Mouse (Mus musculus) forebrain, postnatal 0 days (tissue): ENCODE data around the gene Dusp15. TPM values are rescaled to one million over a fixed set of nuclear protein-coding genes. Genes with fewer than 3 reads are reported as not detected.

Experiments
- ATAC-seq: fragments of 200-750 bp; cut with Nextera tagmentation; 2 replicates; pipeline ENCODE4 v1.8.0; 2017; ENCODE audit warnings: mild to moderate bottlenecking, moderate library complexity
- DNase-seq: peaks from one replicate; pipeline ENCODE4 v3.0.0-alpha.2; 2015
- H3K27ac ChIP-seq: fragments of 300-500 bp; sonication (generic); 2 replicates; pipeline ENCODE4 v1.5.1; 2014; ENCODE audit warnings: low read depth, mild to moderate bottlenecking, antibody characterized with exemption, low read length, moderate library complexity, mixed read lengths
- H3K27me3 ChIP-seq: fragments of 300-500 bp; sonication (generic); 2 replicates; pipeline ENCODE4 v1.6.1; 2014; ENCODE audit warnings: mild to moderate bottlenecking, low read length, mixed read lengths; ENCODE audit not compliant: insufficient read depth
- H3K36me3 ChIP-seq: fragments of 300-500 bp; sonication (generic); 2 replicates; pipeline ENCODE4 v1.6.1; 2014; ENCODE audit warnings: mild to moderate bottlenecking, moderate library complexity; ENCODE audit not compliant: insufficient read depth
- H3K4me1 ChIP-seq: fragments of 300-500 bp; sonication (generic); 2 replicates; pipeline ENCODE4 v1.6.1; 2014; ENCODE audit warnings: antibody characterized with exemption; ENCODE audit not compliant: insufficient read depth
- H3K4me2 ChIP-seq: fragments of 300-500 bp; sonication (generic); 2 replicates; pipeline ENCODE4 v1.6.1; 2014; ENCODE audit warnings: low read depth, mild to moderate bottlenecking, moderate library complexity
- H3K4me3 ChIP-seq: fragments of 300-500 bp; sonication (generic); 2 replicates; pipeline ENCODE4 v1.5.1; 2014; ENCODE audit warnings: low read depth, low read length, mixed read lengths
- H3K9ac ChIP-seq: fragments of 300-500 bp; sonication (generic); 2 replicates; pipeline ENCODE4 v1.6.1; 2014; ENCODE audit warnings: mild to moderate bottlenecking
- H3K9me3 ChIP-seq: fragments of 300-500 bp; sonication (generic); 2 replicates; pipeline ENCODE4 v1.6.1; 2016; ENCODE audit warnings: low read length
- CTCF ChIP-seq: sonication (generic); IDR thresholded peaks from 2 replicates; pipeline ENCODE4 v1.5.1; 2016; ENCODE audit warnings: antibody characterized with exemption, control low read depth, low read depth
- WGBS: fragments of 180-500 bp; shearing (Covaris S2); extraction: QIAGEN DNeasy Blood & Tissue Kit; methylation state at CpG from one replicate; pipeline ENCODE4 v1.1.7; 2014; 5-methylcytosine and 5-hydroxymethylcytosine counted together
- polyA plus RNA-seq: library from polyadenylated mRNA; unstranded; fragments of >200 nt; fragmentation: Nextera tagmentation; extraction: Ambion mirVana; gene quantifications from 2 replicates; pipeline ENCODE4 v1.2.1, GENCODE M21; 2015
- total RNA-seq: library from RNA; depleted of rRNA; stranded (reverse); fragments of >200 nt; gene quantifications from 2 replicates; pipeline ENCODE4 v1.2.3, GENCODE M21; 2014

Dusp15 gene
- total and polyA plus RNA-seq, 2 experiments from 2014 or later, result 14.8 to 25.0 TPM

DNA sequence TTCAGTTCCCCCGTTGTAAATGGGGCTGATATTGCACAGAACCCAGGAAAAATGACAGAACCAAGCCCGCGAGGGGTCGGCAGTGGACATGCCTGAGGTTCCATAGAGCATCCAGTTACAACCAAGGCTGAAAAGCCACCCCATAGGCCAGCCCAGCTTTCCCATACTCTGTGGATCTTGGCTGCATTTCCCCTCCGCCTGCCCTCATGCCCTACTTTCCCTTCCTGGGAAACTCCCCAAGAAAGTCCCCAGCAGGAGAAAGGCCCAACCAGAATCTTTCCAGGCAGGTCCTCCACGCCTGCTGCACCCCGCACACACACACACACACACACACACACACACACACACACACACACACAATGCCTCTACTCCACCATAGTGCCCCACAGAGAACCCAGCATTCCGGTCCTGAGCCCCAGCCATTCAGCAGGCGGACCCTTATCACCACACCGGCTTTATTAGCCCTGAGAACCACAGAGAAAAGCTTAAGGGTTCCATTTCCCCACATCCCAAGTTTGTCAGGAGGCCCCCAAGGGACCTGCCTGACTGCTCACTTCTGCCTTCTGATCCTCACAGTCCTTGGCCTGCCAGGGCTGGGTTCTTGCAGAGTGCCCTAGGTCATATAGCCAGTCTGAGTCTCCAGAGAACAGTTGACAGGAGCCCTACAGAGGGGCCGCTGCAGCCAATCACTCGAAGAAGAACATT lies 19.9 kb downstream of the Dusp15 start:
- no peak overlapping the region for H3K4me3 ChIP-seq
- H3K27ac ChIP-seq, result no peak overlapping the region
- H3K4me1 ChIP-seq, result no peaks in the 10 kb centered on the region
- DNase-seq (no peak), ATAC-seq (peak; percentile 25; the same call in 1 of the 2 replicates)
- no peak overlapping the region for H3K9ac ChIP-seq
- WGBS, result 73% methylated on average over 12 of the region's 12 CpGs
- no peaks in the 10 kb centered on the region for H3K9me3 ChIP-seq
- no peaks in the 10 kb centered on the region for H3K27me3 ChIP-seq
- no peak for TF ChIP-seq CTCF
- H3K36me3 ChIP-seq, result no peaks in the 10 kb centered on the region
- H3K4me2 ChIP-seq, result no peak overlapping the region

- no peak for ATAC-seq
- Histone ChIP-seq H3K4me3 (no peak overlapping the region), H3K27me3 (no peaks in the 10 kb centered on the region), H3K36me3 (no peaks in the 10 kb centered on the region), H3K4me2 (no peak overlapping the region), H3K9ac (no peak overlapping the region), H3K9me3 (no peaks in the 10 kb centered on the region), H3K27ac (0 out of 2 replicates have a peak overlapping the region, but pooled peaks have one; percentile 9), H3K4me1 (no peaks in the 10 kb centered on the region)
- 38% methylated on average over 2 of the region's 2 CpGs for WGBS
- no peak for DNase-seq
- no peak for TF ChIP-seq CTCF
Observed at GRCm38 (mm10) chr2:152930276-152930675, 21.2 kb downstream of the Dusp15 start.

DNA sequence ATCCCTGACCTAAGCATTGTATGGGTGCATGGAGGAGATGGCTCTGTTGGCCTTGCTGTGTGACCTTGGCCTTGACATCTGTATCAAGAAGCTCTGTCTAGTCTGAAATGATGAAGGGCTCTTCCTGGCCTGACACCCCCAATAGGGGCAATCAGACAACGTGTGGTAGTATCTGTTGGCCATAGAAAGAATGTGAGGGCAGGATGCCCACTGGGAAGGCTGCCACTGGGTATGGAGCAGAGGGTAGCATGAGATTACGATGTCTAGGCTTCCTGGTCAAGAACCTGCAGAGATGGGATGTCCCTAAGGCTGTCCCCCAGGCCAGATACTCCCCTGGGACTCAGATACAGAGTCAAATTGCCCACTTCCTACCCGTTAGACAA lies 22.5 kb downstream of the Dusp15 start:
- Histone ChIP-seq H3K9me3 (no peaks in the 10 kb centered on the region), H3K4me1 (no peaks in the 10 kb centered on the region), H3K4me2 (no peak overlapping the region), H3K36me3 (no peaks in the 10 kb centered on the region), H3K4me3 (no peak overlapping the region), H3K9ac (no peak overlapping the region), H3K27ac (no peak overlapping the region), H3K27me3 (no peaks in the 10 kb centered on the region)
- DNase-seq, result no peak
- WGBS, result 58% methylated on average over 3 of the region's 3 CpGs
- TF ChIP-seq CTCF, result no peak
- ATAC-seq, result no peak

DNA sequence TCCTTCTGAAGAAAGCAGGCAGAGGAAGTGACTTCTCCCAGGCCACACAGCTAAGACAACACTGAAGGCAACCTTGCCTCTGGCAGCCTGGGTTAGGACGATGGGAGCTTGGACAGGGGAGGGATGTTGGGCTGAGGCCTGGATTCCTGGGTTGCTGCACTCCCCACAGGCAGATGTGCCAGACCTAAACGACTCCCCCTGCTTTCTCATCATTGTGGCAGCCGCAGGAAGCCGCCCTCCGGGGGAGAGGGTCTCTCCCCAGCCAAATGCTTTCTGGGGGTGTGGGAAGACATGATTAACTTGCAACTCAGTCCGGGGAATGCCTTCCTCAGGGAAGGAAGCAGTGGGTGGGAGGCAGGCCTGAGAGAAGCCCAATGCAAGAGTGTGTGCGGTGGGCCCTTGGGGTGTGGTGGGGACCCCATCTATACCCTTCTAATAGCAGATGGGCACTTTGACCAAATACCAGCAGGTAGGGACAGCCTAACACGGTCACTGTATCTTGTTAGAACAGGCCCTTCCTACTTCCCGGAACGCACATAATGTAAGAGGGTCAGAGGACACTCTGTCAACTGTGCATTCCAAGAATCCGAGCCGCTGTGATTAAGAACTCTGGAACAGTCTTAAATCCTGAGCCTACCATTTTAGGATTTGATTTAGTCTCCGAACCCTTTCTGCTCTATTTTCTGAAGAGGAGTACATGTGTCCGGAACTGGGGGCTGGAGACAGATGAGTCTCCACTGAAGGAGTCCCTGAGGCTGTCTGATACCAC lies 23.1 kb downstream of the Dusp15 start:
- ATAC-seq, result no peak

DNA sequence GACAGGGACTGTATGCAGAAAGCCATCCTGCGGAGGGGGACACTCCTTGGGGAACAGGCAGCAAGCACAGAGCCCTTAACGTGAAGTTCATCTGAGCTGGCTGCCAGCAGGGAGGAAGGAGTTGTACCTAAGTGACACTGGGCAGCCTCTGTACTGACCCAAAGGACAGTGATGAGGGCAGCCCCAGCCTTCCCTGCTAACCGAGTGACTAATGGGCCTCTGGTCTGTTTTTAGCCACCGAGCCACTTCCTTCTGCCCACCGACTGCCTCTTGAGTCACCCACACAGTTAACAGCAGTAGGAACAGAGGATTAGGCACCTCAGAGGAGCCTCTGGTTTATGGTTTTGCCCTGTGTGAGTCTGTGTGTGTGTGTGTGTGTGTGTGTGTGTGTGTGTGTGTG lies 24.1 kb downstream of the Dusp15 start:
- H3K4me1 ChIP-seq, result no peaks in the 10 kb centered on the region
- WGBS, result 84% methylated on average over 5 of the region's 5 CpGs
- ATAC-seq (no peak), DNase-seq (no peak)
- H3K9me3 ChIP-seq, result no peaks in the 10 kb centered on the region
- H3K27ac ChIP-seq, result no peak overlapping the region
- no peak overlapping the region for H3K4me3 ChIP-seq
- no peak overlapping the region for H3K9ac ChIP-seq
- TF ChIP-seq CTCF, result no peak
- no peaks in the 10 kb centered on the region for H3K36me3 ChIP-seq
- no peak overlapping the region for H3K4me2 ChIP-seq
- H3K27me3 ChIP-seq, result no peaks in the 10 kb centered on the region

More for the DNA sequence above, 23.1 kb downstream of the Dusp15 start:
- DNase-seq, result no peak
- TF ChIP-seq CTCF, result no peak
- Histone ChIP-seq H3K27ac (no peak overlapping the region), H3K4me1 (no peaks in the 10 kb centered on the region), H3K4me3 (no peak overlapping the region), H3K9ac (no peak overlapping the region), H3K27me3 (no peaks in the 10 kb centered on the region), H3K36me3 (no peaks in the 10 kb centered on the region), H3K4me2 (no peak overlapping the region), H3K9me3 (no peaks in the 10 kb centered on the region)
- WGBS, result 57% methylated on average over 14 of the region's 14 CpGs

GRCm38 (mm10) chr2:152926896-152927295 lies 24.6 kb downstream of the Dusp15 start:
- no peak for ATAC-seq
- no peak for TF ChIP-seq CTCF
- Histone ChIP-seq H3K27ac (no peak overlapping the region), H3K9ac (no peak overlapping the region), H3K4me2 (no peak overlapping the region), H3K4me1 (no peaks in the 10 kb centered on the region), H3K9me3 (no peaks in the 10 kb centered on the region), H3K4me3 (no peak overlapping the region), H3K27me3 (no peaks in the 10 kb centered on the region), H3K36me3 (no peaks in the 10 kb centered on the region)
- DNase-seq, result no peak
- 79% methylated on average over 9 of the region's 9 CpGs for WGBS

DNA sequence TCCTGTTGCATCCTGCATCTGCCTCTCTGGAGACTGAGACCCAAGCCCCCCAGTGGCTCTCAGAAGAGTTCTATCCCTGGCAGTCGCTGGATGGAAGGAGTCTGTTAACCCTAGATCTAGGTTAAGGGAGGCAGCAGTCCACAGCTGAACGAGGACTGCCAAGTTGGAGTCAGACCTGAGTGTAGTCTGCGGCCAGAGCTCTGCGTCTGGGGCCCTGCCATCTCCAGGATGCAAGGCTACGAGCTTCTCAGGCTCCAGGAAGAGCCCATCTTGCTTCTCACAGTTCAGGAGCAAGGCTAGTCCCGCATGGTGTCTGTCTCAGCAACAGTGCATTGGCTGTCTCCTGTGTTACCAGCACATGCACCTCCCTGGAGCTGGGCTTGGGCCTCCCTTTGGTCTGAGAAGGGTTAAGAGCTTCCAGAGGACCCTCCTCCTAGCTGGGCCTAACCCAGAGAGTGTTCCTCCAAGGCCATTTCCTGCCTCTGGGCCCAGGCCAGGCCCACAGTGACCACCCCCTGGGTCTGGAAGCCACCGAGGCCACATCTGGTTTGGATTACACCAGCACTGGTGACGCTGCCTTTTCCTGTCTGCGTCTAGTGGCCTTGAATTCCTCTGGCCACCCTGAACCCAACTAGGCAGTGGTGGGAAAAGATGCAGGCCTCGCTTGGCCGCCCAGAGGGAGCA lies 26.2 kb downstream of the Dusp15 start:
- TF ChIP-seq CTCF, result no peak
- no peaks in the 10 kb centered on the region for H3K9me3 ChIP-seq
- H3K4me1 ChIP-seq, result no peaks in the 10 kb centered on the region
- 72% methylated on average over 11 of the region's 11 CpGs for WGBS
- no peaks in the 10 kb centered on the region for H3K27me3 ChIP-seq
- DNase-seq (no peak), ATAC-seq (no peak)
- no peak overlapping the region for H3K27ac ChIP-seq
- H3K4me3 ChIP-seq, result no peak overlapping the region
- no peaks in the 10 kb centered on the region for H3K36me3 ChIP-seq
- no peak overlapping the region for H3K4me2 ChIP-seq
- H3K9ac ChIP-seq, result no peak overlapping the region
